Mouse (Mus musculus): ENCODE results near the gene Smg1. TPM values are rescaled to one million over a fixed set of nuclear protein-coding genes. Genes with fewer than 3 reads are reported as not detected.
"Not testable (repeated sequence)": the region's sequence is repeated elsewhere in the genome, so short reads cannot be mapped to it uniquely, and the experiment has no call there.

The Smg1 gene
- polyA plus RNA-seq, 1 experiment from 2014 or later: 19.0 TPM

GRCm38 (mm10) chr7:118185878-118186277, 57.6 kb downstream of the Smg1 start:
- Histone ChIP-seq H3K9me3 (replicated peaks; ENCODE audit: control insufficient read depth, low read length) (no peaks in the 10 kb centered on the region), H3K4me1 (ENCODE audit: control insufficient read depth, insufficient read depth, low read length) (peaks cover 5% of the 10 kb centered on the region), H3K9ac (ENCODE audit: low read depth, low read length) (no peak overlapping the region), H3K27me3 (ENCODE audit: control insufficient read depth, insufficient read depth, low read length) (no peaks in the 10 kb centered on the region), H3K4me2 (no peak overlapping the region), H3K27ac (ENCODE audit: low read depth, low read length) (no peak overlapping the region), H3K4me3 (ENCODE audit: low read depth, low read length) (no peak overlapping the region), H3K36me3 (ENCODE audit: control insufficient read depth, insufficient read depth, low read length) (peaks cover 18% of the 10 kb centered on the region)
- WGBS (ENCODE audit: insufficient replicate concordance): 89% methylated on average over 4 of the region's 4 CpGs
- no peak for ATAC-seq (replicated peaks; ENCODE audit: insufficient number of reproducible peaks, low FRiP score, low TSS enrichment)

DNA sequence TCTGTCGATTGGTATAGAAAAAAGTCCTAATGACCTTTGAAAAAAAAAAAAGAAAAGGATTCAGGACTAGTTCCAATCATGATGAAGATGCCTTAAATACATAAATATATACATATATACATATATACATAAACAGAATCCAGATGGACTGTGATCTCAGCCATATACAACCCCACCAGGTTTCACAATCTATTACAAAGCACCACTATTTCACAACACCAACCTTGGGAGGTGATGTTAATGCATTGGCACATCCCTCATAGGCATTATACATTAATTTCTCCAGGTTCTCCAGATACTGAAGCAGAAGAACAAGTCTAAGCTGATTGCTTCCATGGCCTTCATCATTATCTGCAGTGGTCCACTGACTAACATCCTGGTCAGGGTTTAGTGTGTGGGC, 58.9 kb downstream of the Smg1 start:
- no peak for ATAC-seq (replicated peaks; ENCODE audit: insufficient number of reproducible peaks, low FRiP score, low TSS enrichment)
- H3K36me3 ChIP-seq (ENCODE audit: control insufficient read depth, insufficient read depth, low read length): peaks cover 22% of the 10 kb centered on the region
- 77% methylated on average over 1 of the region's 1 CpGs for WGBS (ENCODE audit: insufficient replicate concordance)
- H3K4me1 ChIP-seq (ENCODE audit: control insufficient read depth, insufficient read depth, low read length): peaks cover 8% of the 10 kb centered on the region
- H3K9me3 ChIP-seq (replicated peaks; ENCODE audit: control insufficient read depth, low read length): no peaks in the 10 kb centered on the region
- no peak overlapping the region for H3K4me2 ChIP-seq
- H3K9ac ChIP-seq (ENCODE audit: low read depth, low read length): no peak overlapping the region
- H3K27me3 ChIP-seq (ENCODE audit: control insufficient read depth, insufficient read depth, low read length): no peaks in the 10 kb centered on the region
- H3K4me3 ChIP-seq (ENCODE audit: low read depth, low read length): no peak overlapping the region
- no peak overlapping the region for H3K27ac ChIP-seq (ENCODE audit: low read depth, low read length)

- no peak for ATAC-seq (replicated peaks; ENCODE audit: insufficient number of reproducible peaks, low FRiP score, low TSS enrichment)
- Histone ChIP-seq H3K9ac (ENCODE audit: low read depth, low read length) (no peak overlapping the region), H3K4me3 (ENCODE audit: low read depth, low read length) (no peak overlapping the region), H3K27ac (ENCODE audit: low read depth, low read length) (peak overlapping the region; percentile 73), H3K36me3 (ENCODE audit: control insufficient read depth, insufficient read depth, low read length) (peaks cover 30% of the 10 kb centered on the region), H3K4me1 (ENCODE audit: control insufficient read depth, insufficient read depth, low read length) (peaks cover 8% of the 10 kb centered on the region), H3K27me3 (ENCODE audit: control insufficient read depth, insufficient read depth, low read length) (no peaks in the 10 kb centered on the region), H3K9me3 (replicated peaks; ENCODE audit: control insufficient read depth, low read length) (no peaks in the 10 kb centered on the region), H3K4me2 (peak overlapping the region; percentile 11; the same call in 1 of the 2 replicates)
- 27% methylated on average over 3 of the region's 3 CpGs for WGBS (ENCODE audit: insufficient replicate concordance)
Measured at GRCm38 (mm10) chr7:118181123-118181522, 62.3 kb downstream of the Smg1 start.

DNA sequence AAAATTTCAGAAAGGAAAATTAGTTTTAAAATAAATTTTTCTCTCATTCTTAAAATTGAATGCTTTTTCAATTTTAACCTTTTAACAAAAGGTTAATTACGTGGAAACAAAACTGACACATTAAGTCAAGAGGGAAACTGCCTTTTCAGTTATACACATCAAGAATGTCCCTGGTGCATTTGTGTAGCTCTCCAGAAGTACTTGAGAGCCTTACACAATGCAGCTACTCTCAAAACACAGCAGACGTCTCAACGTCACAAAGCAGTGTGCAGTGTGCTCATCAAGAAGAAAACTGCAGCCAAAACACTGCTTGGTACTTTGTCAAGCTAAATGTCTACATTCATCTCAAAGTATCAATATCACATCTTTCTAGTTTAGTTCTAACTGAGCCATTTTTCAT, 63.7 kb downstream of the Smg1 start:
- 71% methylated on average over 3 of the region's 3 CpGs for WGBS (ENCODE audit: insufficient replicate concordance)
- Histone ChIP-seq H3K4me3 (ENCODE audit: low read depth, low read length) (no peak overlapping the region), H3K4me2 (no peak overlapping the region), H3K9me3 (replicated peaks; ENCODE audit: control insufficient read depth, low read length) (no peaks in the 10 kb centered on the region), H3K36me3 (ENCODE audit: control insufficient read depth, insufficient read depth, low read length) (peaks cover 24% of the 10 kb centered on the region), H3K9ac (ENCODE audit: low read depth, low read length) (no peak overlapping the region), H3K27me3 (ENCODE audit: control insufficient read depth, insufficient read depth, low read length) (no peaks in the 10 kb centered on the region), H3K4me1 (ENCODE audit: control insufficient read depth, insufficient read depth, low read length) (peaks cover 8% of the 10 kb centered on the region), H3K27ac (ENCODE audit: low read depth, low read length) (no peak overlapping the region)
- ATAC-seq (replicated peaks; ENCODE audit: insufficient number of reproducible peaks, low FRiP score, low TSS enrichment): no peak

- Histone ChIP-seq H3K4me2 (no peak overlapping the region), H3K9me3 (replicated peaks; ENCODE audit: control insufficient read depth, low read length) (no peaks in the 10 kb centered on the region), H3K27ac (ENCODE audit: low read depth, low read length) (no peak overlapping the region), H3K36me3 (ENCODE audit: control insufficient read depth, insufficient read depth, low read length) (peaks cover 18% of the 10 kb centered on the region), H3K4me1 (ENCODE audit: control insufficient read depth, insufficient read depth, low read length) (peaks cover 3% of the 10 kb centered on the region), H3K27me3 (ENCODE audit: control insufficient read depth, insufficient read depth, low read length) (no peaks in the 10 kb centered on the region), H3K4me3 (ENCODE audit: low read depth, low read length) (no peak overlapping the region), H3K9ac (ENCODE audit: low read depth, low read length) (no peak overlapping the region)
- WGBS (ENCODE audit: insufficient replicate concordance): 71% methylated on average over 1 of the region's 1 CpGs
- no peak for ATAC-seq (replicated peaks; ENCODE audit: insufficient number of reproducible peaks, low FRiP score, low TSS enrichment)
Measured at GRCm38 (mm10) chr7:118175821-118176355, 67.6 kb downstream of the Smg1 start.

- not testable (repeated sequence) for H3K27ac ChIP-seq (ENCODE audit: low read depth, low read length); H3K9me3 ChIP-seq (replicated peaks; ENCODE audit: control insufficient read depth, low read length); H3K4me1 ChIP-seq (ENCODE audit: control insufficient read depth, insufficient read depth, low read length); H3K27me3 ChIP-seq (ENCODE audit: control insufficient read depth, insufficient read depth, low read length); H3K4me3 ChIP-seq (ENCODE audit: low read depth, low read length); H3K9ac ChIP-seq (ENCODE audit: low read depth, low read length); ATAC-seq (replicated peaks; ENCODE audit: insufficient number of reproducible peaks, low FRiP score, low TSS enrichment); H3K4me2 ChIP-seq
- H3K36me3 ChIP-seq (ENCODE audit: control insufficient read depth, insufficient read depth, low read length): peaks cover 19% of the 10 kb centered on the region
- WGBS (ENCODE audit: insufficient replicate concordance): 83% methylated on average over 2 of the region's 2 CpGs
Measured at GRCm38 (mm10) chr7:118170125-118170524, 73.3 kb downstream of the Smg1 start.

GRCm38 (mm10) chr7:118163006-118163405, 80.5 kb downstream of the Smg1 start:
- H3K4me3 ChIP-seq (ENCODE audit: low read depth, low read length): no peak overlapping the region
- no peaks in the 10 kb centered on the region for H3K27me3 ChIP-seq (ENCODE audit: control insufficient read depth, insufficient read depth, low read length)
- 93% methylated on average over 8 of the region's 8 CpGs for WGBS (ENCODE audit: insufficient replicate concordance)
- no peak for ATAC-seq (replicated peaks; ENCODE audit: insufficient number of reproducible peaks, low FRiP score, low TSS enrichment)
- no peak overlapping the region for H3K27ac ChIP-seq (ENCODE audit: low read depth, low read length)
- no peak overlapping the region for H3K9ac ChIP-seq (ENCODE audit: low read depth, low read length)
- H3K4me2 ChIP-seq: no peak overlapping the region
- H3K9me3 ChIP-seq (replicated peaks; ENCODE audit: control insufficient read depth, low read length): no peaks in the 10 kb centered on the region
- H3K36me3 ChIP-seq (ENCODE audit: control insufficient read depth, insufficient read depth, low read length): peaks cover 28% of the 10 kb centered on the region
- H3K4me1 ChIP-seq (ENCODE audit: control insufficient read depth, insufficient read depth, low read length): no peaks in the 10 kb centered on the region

- WGBS (ENCODE audit: insufficient replicate concordance): 87% methylated on average over 3 of the region's 3 CpGs
- no peaks in the 10 kb centered on the region for H3K27me3 ChIP-seq (ENCODE audit: control insufficient read depth, insufficient read depth, low read length)
- H3K27ac ChIP-seq (ENCODE audit: low read depth, low read length): no peak overlapping the region
- H3K9me3 ChIP-seq (replicated peaks; ENCODE audit: control insufficient read depth, low read length): no peaks in the 10 kb centered on the region
- H3K36me3 ChIP-seq (ENCODE audit: control insufficient read depth, insufficient read depth, low read length): peaks cover 18% of the 10 kb centered on the region
- ATAC-seq (replicated peaks; ENCODE audit: insufficient number of reproducible peaks, low FRiP score, low TSS enrichment): no peak
- H3K9ac ChIP-seq (ENCODE audit: low read depth, low read length): no peak overlapping the region
- no peak overlapping the region for H3K4me2 ChIP-seq
- H3K4me3 ChIP-seq (ENCODE audit: low read depth, low read length): no peak overlapping the region
- H3K4me1 ChIP-seq (ENCODE audit: control insufficient read depth, insufficient read depth, low read length): no peaks in the 10 kb centered on the region
Measured at GRCm38 (mm10) chr7:118160121-118160520, 83.3 kb downstream of the Smg1 start.

DNA sequence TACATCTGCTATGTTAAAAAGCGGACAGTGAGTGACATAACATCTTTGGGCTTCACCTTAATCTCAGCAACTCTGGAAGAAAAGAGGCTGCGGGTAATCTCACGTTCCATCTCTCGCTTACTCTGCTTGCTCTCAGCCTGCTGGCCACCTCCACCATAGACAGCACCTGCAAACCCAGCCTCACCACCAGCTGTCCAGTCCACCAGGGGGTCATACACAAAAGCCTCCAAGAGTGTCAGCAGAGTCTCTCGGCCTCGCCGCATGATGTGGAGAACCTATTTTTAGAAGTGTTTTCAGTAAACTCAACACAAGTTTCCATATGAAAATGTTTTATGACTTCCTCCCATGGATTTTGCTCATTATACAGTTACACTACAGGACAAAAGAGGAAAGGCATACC, 87.0 kb downstream of the Smg1 start:
- H3K27me3 ChIP-seq (ENCODE audit: control insufficient read depth, insufficient read depth, low read length): no peaks in the 10 kb centered on the region
- H3K9ac ChIP-seq (ENCODE audit: low read depth, low read length): no peak overlapping the region
- H3K4me3 ChIP-seq (ENCODE audit: low read depth, low read length): no peak overlapping the region
- no peak overlapping the region for H3K27ac ChIP-seq (ENCODE audit: low read depth, low read length)
- ATAC-seq (replicated peaks; ENCODE audit: insufficient number of reproducible peaks, low FRiP score, low TSS enrichment): no peak
- no peaks in the 10 kb centered on the region for H3K9me3 ChIP-seq (replicated peaks; ENCODE audit: control insufficient read depth, low read length)
- no peak overlapping the region for H3K4me2 ChIP-seq
- no peaks in the 10 kb centered on the region for H3K4me1 ChIP-seq (ENCODE audit: control insufficient read depth, insufficient read depth, low read length)
- H3K36me3 ChIP-seq (ENCODE audit: control insufficient read depth, insufficient read depth, low read length): peaks cover 24% of the 10 kb centered on the region
- 85% methylated on average over 7 of the region's 7 CpGs for WGBS (ENCODE audit: insufficient replicate concordance)

Measured in heart, embryonic 11.5 days (tissue).